Mouse (Mus musculus) cerebellum, adult 9-11 months (tissue): ENCODE measurements around the gene Apoe.
A peak's percentile ranks its signal among the peaks of the same experiment; 100 is the strongest.

ENCODE experiments used
- DNase-seq: peaks from one replicate; pipeline ENCODE4 v3.0.0; 2022

Apoe gene

DNA sequence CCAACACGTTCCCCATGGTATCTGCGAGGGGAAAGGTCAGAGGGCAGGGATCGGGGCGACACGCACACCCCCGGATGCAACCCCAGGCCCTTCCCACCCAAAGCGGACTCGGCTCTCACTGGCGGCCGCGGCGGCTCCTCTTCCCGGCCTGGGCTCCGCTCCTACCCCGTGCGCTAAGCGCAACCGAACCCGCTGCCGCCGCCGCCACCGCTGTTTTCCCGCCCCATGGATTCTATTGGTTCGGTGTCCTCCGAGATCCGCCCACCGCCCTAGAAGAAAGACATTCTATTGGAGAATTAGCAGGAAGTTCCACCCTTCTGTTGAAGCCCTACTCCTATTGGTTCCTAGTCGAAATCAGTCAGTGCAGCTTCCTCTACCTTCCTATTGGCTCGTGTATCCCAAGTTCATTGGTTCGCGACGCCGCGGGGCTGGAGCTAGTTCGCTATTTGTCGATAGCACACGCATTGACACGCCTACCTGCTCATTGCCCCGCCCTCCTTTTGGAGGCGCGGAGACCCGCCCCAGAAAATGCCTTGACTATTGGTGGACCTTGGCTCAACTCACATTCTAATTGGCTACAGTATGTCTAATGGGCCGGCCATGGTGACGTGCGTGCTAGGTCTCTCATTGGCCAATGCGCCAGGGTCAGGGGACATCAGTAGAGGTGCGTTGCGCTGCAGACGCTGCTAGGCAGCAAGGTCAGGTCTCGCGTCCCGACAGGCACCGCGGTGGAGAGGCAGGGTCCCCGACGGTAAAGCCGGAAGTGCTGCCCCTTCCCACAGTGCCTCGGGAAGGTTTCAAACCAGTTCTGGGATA lies 16.5 kb upstream of the Apoe start, which contains the start of gene Tomm40:
Gene Tomm40 (minus strand): TSS at position 200 of the 816 bp plus-strand sequence.
- peak; percentile 100 for DNase-seq

DNA sequence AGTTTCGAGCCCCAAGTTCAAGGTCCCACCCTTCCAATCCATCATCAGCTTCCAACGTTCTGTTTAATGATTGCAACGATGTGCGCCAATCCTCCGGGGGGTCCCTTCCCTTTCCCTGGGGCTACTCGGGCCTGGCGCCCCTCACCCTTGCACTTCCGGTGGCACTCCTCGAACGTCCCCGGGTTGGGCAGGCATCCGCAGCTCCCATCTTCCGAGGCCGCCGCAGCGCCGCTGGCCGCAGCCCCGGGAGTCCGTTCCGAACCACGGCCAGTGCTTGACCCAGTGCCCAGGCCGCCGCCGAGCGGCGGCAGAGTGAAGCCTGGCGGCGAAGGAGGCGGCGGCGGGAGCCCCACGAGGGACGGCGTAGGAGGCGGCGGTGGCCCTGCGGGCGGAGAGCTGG lies 15.8 kb upstream of the Apoe start:
- no peak for DNase-seq

DNA sequence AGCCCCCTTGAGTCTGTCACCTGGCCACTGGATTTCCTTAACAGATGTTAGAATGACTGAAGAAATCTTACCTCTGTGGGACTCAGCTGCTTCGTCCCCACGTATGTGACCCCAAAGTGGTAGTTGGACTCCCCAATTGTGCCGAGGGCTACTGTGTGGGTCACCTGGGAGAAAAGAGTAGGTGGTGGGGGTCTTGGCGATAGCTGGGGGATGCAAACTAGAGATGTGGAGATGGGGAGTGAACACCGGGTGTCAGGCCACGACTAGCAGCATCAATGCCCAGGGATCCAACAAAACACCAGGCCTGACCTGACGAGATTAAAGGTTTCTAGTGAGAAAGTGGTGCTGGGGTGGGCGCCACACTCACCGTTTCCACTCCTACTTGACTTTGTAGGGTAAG lies 14.6 kb upstream of the Apoe start:
- DNase-seq: no peak

DNA sequence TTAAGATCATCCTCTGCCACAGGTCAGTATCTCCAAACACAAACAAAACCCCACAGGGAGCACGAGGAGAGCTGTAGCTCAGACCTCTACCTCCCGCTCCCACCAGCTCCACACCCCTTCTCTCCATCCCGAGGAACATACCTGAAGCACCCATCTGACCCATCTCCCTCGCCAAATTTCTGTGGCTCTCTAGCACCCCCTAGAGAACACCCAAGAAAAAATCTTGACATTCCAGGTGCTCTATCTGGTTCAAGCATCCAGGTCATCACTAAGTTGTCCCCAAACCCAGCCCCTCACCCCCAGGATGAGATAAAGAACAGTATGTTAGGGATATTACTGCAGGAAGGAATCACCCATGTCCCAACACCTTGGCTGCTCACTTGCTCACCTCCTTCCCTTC lies 14.2 kb upstream of the Apoe start:
- DNase-seq: peak; percentile 62

DNA sequence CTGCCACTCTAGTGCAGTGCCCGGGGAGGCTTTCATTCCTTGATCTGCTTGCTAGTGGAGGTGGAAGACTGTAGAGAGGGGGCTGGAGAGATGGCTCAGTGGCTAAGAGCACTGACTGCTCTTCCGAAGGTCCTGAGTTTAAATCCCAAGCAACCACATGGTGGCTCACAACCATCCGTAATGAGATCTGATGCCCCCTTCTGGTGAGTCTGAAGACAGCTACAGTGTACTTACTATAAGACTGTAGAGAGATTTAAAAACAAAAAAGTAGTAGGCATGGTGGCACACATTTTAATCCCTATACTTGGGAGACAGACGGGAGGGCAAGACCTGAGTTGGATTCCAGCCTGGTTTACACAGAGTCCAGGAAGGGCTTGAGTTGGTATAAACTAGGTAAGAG lies 13.4 kb upstream of the Apoe start:
- DNase-seq: peak; percentile 37

DNA sequence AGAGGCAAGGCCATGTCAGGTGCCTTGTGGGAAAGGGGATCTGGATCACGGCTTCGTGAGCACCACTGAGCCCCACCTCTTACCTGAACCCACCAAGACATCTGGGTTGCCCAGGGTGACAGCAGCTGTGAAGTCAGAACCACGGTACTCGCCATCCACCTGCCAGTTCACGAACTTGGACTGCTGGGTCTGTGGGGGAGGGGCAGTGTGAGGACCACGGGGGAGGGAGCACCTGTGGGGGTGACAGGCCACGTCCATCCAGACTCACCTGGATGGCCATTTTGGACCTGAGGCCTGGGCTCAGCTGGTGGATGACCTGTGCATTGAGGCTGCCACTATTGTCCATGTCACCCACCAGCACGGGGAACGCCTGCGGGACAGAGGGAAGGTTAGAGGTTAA lies 11.7 kb upstream of the Apoe start:
- DNase-seq: peak; percentile 37

DNA sequence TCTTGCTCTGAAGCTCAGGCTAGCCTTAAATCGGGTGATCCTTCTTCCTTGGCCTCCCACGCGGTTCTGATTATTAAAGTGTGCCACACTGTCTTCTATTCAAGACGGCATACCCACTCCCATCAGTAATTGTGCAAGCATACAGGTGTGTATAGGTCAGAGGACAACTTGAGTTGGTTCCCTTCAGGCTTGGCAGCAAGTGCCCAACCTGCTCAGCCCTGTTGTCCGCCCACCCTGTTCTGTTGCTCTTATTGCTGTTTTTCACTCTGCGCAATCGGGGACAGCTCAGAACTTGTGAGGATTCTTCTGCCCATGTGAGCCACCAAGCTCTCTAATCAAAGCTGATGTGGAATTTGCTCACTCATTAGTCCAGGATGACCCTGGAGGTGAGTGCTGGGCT lies 6.3 kb upstream of the Apoe start:
- DNase-seq: no peak

DNA sequence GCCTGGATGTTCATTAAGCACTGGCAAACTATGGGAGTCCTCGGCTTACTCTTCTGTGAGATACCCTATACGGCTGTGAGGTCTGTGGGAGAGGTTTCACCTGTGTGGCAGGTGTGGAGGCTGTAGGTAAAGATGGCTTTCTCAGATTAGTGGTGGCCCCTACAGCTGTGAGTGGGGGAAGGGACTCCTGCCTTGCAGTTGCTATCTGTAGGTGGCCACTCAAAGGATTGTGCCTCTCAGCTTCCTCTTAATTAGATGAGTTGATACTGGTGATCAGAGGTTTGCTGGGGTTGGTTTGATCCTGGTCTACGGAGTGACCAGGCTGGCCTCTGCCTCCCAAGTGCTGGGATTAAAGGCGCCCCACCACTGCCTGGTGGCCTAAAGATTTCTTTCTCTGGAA lies 5.5 kb upstream of the Apoe start:
- DNase-seq: no peak

DNA sequence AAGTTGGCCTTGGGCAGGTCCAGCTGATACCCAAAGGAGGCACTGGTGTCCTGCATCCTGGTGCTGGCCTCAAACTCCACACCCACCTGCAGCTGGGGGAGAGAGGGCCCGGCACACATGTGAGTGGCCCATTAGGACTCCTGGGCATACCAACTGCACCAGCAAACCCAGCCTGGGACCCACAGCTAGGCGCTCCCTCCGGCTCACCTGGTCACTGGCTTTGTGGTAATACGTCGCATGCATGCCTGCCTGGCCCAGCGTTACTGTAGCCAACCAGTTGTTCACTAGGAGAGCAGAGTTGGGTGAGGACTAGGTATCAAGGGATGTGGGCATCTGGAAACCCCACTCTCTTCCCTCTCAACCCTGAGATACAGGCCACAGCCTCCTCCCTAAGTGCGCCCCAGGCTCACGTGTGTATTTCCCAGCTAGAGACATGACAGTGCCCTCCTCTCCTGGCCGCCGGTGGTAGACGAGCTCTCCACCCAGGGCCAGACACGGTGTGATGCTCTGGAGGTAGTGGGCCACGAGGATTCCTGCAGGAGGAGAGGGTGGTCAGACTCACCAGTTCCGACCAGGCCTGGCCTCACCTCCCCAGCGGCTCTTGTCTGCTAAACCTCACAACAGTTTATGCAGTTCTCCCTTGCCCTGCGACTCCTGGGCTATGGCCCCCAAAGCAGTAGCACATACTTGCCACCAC lies 4.0 kb upstream of the Apoe start:
- no peak for DNase-seq

DNA sequence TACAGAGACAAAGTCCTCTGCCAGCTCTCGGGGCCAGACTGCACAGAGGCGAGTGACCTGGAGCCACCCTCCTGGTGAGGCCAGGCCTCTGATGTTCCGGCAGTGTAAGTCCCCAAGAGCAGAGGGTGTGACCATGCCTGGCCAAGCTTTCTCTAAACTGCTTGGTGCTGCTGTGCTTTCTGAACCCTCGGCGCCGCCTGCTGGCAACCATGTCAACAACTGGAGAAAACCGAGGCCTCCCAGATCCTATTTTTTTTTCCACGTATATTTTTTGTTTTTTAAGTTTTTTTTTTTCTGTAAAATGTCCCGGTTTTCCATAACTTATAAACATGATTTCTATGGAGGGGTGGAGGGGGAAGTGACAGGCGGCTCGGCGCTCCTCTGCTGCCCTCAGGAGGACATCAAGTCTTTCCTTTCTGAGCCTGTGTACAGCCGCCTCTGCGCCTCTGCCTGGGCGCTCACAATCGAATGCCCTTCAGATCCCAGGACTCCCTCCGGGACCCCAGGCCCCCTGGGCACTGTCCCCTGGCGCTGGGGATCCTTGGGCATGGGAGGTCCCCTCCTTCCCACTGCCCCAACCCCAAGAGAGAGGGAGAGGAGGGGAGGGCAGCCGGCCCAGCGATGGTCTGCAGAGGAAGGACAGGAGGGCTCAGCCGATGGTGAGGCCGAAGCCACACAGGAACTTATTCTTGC lies 2.2 kb upstream of the Apoe start:
- peak; percentile 37 for DNase-seq

DNA sequence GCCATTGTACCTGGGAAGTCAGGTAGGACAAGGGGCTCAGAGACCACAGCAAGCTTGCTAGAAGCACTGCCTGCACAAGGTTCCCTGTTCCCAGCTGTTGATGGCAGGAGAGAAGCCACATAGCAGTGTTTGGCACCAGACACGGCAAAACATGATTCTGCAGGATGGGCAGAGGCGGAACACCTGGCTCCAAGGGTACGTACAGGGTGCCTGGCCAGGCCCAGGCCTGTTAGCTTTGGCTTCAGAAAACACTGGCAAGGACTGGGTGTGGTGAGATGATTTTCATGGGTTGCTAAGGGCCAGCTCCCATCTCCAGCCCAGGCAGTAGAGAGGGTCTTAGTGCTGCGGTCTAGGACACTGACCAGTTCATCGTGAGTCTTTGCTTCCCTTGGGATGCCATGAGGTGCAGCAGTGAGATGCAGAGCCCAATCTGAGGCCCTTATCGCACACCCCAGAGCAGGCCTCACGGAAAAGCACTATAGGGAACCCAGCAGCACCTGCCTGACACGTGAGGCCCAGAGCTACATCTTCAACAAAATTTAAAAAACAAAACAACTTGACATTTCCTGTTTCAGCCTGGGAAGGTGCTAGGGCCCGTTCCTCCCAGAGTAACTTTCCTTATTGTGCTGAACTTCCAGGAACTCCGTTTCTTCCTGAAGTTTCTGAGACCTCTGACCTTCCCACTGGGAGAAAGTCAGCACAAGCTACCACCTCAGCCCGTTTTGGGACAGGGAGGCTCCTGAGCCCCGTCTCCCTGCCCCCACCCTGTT lies 1.5 kb upstream of the Apoe start:
- no peak for DNase-seq

DNA sequence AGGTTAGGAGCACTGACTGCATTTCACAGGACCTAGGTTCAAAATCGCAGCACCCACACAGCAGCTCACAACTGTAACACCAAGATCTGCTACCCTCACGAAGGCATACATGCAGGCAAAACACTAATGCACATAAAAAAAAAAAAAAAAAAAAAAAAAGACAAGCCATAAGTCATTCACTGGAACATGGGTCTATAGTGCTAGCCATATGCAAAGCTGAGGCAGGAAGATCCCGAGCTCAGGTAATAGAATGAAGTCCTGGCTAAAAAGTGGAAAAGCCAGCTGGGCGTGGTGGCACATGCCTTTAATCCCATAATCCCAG lies 800 bp upstream of the Apoe start:
- DNase-seq: no peak

DNA sequence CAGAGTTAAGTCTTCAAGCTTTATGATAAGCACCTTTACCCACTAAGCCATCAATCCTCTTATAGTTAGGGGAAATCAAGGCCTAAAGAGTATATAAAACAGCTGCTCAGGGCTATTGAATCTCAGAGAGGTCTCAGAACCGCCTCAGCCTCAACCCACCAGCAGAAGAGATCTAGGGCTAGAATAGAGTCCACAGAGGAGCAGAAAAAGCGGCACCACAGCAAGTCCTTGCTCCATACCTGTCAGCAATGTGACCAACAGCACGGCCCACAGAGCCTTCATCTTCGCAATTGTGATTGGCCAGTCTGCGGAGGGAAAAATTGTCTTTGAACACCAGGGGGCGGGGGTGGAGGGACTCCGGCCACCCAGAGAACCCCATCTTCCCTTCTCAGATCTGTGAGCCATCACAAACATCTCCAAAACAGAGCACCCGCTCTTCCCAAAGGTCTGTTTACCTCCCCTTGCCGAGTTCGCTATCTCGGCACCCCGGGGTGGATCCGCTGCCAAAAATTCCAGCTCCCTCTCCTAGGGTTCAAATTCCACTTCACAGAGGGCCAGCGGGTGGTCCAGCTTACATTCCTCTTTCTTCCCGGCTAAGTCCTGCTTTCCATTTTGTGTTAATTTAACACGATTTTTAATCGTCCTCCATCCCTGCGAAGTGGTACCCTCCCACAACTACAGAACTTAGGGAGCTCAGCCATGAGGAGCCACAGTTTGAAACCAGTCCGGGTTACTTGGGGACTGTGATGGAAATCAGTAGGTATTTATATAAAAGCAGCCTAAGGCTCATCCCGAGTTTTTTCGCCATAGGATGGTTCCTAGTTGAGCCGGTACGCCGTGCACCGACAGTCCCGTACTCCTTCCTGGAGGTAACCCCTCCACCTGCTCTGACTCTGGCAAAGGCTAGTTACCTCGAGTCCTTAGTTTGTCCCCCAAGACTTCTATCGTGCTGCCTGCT lies 760 bp downstream of the Apoe start:
- no peak for DNase-seq

DNA sequence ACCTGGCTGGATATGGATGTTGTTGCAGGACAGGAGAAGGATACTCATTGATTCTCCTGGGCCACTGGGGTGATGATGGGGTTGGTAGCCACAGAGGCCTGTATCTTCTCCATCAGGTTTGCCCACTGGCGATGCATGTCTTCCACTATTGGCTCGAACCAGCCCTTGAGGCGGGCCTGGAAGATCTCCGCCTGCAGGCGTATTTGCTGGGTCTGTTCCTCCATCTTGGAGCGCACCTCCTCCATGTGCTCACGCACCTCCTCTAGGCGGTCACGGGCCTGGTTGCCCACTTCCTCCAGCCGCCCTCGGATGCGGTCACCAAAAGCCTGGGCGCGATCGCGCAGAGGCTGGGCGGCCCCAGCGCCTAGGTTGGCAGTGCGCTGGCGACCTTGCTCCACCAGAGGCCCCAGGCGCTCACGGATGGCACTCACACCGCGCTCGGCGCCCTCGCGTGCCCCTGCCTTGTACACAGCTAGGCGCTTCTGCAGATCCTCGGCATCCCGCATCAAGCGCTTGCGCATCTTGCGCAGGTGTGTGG lies 2.6 kb downstream of the Apoe start:
- DNase-seq: no peak

DNA sequence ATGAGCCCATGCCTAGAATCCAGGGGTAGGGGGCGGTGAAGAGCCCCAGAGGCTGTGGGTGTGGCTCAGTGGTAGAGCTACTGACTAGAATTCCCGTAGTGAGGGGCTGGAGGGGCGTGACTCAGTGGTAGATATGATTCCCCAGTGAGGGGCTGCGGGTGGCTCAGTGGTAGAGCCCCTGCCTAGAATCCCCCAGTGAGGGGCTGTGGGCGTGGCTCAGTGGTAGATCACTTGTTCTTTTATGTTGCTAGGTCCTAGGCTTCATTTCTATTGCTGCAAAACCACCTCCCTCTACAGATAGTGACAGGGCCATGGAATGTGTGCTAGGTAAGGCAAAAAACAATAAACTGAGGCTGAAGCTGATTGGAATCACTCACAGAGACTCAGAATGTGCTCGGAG lies 3.1 kb downstream of the Apoe start:
- DNase-seq: no peak

DNA sequence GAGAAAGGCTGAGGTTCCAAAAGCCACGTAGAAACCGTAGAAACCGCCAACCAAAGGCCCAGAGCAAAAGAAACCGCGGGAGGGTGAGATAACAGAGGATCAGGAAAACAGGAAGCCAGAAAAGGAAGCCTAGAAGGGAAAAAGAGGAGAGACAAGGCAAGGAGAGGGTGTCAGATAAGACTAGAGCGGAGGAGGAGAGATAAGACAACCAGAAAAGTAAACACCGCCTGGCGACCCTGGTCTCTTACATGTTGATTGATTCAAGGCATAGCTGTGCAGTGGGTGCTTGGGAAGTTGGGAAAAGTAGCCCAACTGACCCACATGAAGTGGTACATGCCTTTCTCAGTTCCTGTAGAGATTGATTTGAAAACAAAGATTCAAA lies 3.8 kb downstream of the Apoe start:
- no peak for DNase-seq

DNA sequence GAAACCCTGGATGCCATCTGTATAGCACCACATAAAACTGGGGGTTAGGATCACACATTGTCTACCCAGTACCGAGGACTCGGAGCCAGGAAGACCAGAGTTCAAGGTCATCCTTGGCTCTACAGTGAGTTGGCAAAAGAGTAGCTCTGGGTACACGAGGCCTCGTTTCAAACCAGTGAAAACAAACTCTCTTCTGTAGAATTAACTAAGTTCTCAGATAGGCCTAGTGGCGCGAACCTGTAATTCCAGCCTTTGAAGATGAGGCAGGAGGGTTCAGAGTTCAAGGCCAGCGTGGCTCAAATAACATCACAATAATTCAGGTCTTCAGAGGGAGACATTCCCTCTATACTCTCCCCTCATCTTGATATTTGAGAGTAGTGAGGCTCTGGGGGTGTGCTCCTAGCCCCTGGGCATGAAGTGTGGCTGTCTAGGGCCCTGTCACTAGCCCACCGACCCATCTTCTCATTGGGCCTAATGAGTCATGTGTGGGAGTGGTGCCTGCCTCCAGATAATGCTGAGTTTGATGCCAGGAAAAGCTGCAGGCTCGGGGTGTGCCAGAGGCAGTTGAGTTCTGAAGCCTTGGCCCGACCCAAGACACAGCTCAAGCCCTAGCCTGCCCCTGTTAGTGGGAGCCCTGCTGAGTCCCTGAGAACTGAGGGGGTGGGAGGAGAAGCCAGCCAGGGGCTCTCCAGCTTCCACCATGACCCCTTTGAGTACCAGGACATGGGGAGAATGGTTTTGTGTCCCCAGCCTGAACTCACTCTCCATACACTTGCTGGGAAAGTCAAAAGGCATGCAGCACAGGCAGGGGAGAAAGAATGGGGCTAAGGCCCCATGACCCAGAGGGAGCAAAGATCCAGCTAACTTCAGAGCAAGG lies 4.4 kb downstream of the Apoe start:
- no peak for DNase-seq

DNA sequence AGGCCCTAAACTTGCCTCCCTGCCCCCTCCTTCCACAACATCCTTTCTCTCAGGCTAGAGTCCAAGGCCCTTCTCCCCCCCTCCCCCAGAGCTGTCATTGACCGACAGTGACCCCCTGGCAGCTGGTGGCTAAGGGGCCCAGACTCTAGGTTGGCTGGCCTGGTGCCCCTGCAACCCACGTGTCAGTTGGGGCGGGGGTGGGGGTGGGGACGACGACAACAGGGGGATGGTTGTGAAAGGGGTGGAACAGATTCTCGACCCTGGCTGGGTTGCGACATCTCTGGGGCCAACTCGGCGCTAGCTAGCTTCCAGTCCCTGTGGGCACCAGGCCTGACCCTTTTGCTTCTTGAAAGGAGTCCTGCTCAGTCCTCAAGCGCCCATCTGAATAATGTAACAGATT lies 5.6 kb downstream of the Apoe start:
- DNase-seq: peak; percentile 46

DNA sequence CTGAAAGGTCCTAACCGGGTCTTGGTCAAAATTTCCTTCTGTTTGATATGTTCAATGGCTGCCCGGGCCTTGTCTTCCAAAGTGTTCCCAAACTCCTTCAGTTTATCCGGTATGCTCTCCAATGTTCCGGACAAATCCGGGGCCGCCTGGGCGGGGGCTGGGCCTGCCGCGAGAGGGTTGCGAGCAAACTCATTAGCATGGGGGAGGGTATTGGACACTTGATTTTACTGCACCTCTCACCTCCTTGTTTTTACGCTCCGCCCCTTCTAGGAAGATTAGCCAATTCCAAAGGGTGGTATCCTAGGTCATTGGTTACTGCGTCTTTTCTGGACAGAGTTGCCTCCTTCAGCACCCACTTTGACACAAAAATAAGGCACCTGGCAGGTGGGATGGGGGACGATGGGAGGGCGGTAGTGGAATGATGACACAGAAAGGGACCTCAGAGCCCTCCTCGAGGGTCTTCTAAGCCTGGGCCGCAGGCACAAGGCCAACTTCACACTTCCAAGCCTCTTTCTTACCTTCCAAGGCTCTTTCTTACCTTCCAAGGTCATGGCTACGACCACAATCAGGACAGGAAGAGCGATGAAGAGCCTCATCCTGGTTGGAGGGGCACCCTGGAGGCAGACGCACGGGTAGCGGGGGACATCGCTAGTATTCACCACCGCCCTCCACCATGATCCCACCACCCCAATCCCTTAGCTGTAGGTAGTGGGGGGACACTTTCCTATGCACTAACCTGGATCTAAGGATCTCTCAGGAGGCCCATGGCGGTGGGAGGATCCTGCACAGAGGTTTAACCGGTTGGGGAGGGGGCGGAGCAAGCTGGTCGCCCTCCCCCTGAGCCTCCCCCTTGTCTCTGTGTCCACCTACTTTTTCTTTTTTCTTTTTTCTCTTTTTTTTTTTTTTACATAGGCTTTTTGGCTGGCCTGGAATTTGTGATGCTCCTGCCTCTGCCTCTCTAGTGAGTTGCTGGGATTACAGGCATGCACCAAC lies 6.8 kb downstream of the Apoe start, which contains the start of gene Apoc1:
Gene Apoc1 (minus strand): TSS at position 788 of the 993 bp plus-strand sequence.
- DNase-seq: no peak
